Mouse (Mus musculus) forebrain, postnatal 0 days (tissue): ENCODE results near the gene Cdk4. TPM values are rescaled to one million over a fixed set of nuclear protein-coding genes. Genes with fewer than 3 reads are reported as not detected.

Experiments used
- ATAC-seq: fragments of 200-750 bp; cut with Nextera tagmentation; 2 replicates; pipeline ENCODE4 v1.8.0; 2017; ENCODE audit warnings: mild to moderate bottlenecking, moderate library complexity
- DNase-seq: peaks from one replicate; pipeline ENCODE4 v3.0.0-alpha.2; 2015
- H3K27ac ChIP-seq: fragments of 300-500 bp; sonication (generic); 2 replicates; pipeline ENCODE4 v1.5.1; 2014; ENCODE audit warnings: low read depth, mild to moderate bottlenecking, antibody characterized with exemption, low read length, moderate library complexity, mixed read lengths
- H3K27me3 ChIP-seq: fragments of 300-500 bp; sonication (generic); 2 replicates; pipeline ENCODE4 v1.6.1; 2014; ENCODE audit warnings: mild to moderate bottlenecking, low read length, mixed read lengths; ENCODE audit not compliant: insufficient read depth
- H3K36me3 ChIP-seq: fragments of 300-500 bp; sonication (generic); 2 replicates; pipeline ENCODE4 v1.6.1; 2014; ENCODE audit warnings: mild to moderate bottlenecking, moderate library complexity; ENCODE audit not compliant: insufficient read depth
- H3K4me1 ChIP-seq: fragments of 300-500 bp; sonication (generic); 2 replicates; pipeline ENCODE4 v1.6.1; 2014; ENCODE audit warnings: antibody characterized with exemption; ENCODE audit not compliant: insufficient read depth
- H3K4me2 ChIP-seq: fragments of 300-500 bp; sonication (generic); 2 replicates; pipeline ENCODE4 v1.6.1; 2014; ENCODE audit warnings: low read depth, mild to moderate bottlenecking, moderate library complexity
- H3K4me3 ChIP-seq: fragments of 300-500 bp; sonication (generic); 2 replicates; pipeline ENCODE4 v1.5.1; 2014; ENCODE audit warnings: low read depth, low read length, mixed read lengths
- H3K9ac ChIP-seq: fragments of 300-500 bp; sonication (generic); 2 replicates; pipeline ENCODE4 v1.6.1; 2014; ENCODE audit warnings: mild to moderate bottlenecking
- H3K9me3 ChIP-seq: fragments of 300-500 bp; sonication (generic); 2 replicates; pipeline ENCODE4 v1.6.1; 2016; ENCODE audit warnings: low read length
- CTCF ChIP-seq: sonication (generic); IDR thresholded peaks from 2 replicates; pipeline ENCODE4 v1.5.1; 2016; ENCODE audit warnings: antibody characterized with exemption, control low read depth, low read depth
- WGBS: fragments of 180-500 bp; shearing (Covaris S2); extraction: QIAGEN DNeasy Blood & Tissue Kit; methylation state at CpG from one replicate; pipeline ENCODE4 v1.1.7; 2014; 5-methylcytosine and 5-hydroxymethylcytosine counted together
- polyA plus RNA-seq: library from polyadenylated mRNA; unstranded; fragments of >200 nt; fragmentation: Nextera tagmentation; extraction: Ambion mirVana; gene quantifications from 2 replicates; pipeline ENCODE4 v1.2.1, GENCODE M21; 2015
- total RNA-seq: library from RNA; depleted of rRNA; stranded (reverse); fragments of >200 nt; gene quantifications from 2 replicates; pipeline ENCODE4 v1.2.3, GENCODE M21; 2014; rRNA removed

Gene Cdk4
- total and polyA plus RNA-seq, 2 experiments from 2014 or later: 445 to 656 TPM

DNA sequence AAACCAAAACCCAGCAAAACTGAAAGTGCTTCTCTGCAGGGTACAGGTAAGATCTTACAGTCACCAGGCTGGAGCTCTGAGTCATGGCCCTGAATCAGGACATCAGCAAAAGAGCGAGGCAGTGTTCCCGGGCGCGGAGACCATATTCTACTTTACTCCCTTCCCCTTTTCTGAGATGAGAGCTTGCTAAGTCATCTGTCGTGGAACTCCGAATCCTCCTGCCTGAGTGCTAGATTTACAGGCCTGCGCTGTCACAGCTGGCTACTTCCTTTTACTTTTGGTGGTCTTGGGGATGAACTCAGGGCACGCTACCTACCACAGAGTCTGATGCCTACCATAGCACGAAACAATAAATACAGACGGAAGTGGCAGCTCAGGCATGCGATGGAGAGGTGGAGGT lies 51.1 kb downstream of the Cdk4 start:
- Histone ChIP-seq H3K4me3 (no peak overlapping the region), H3K36me3 (peaks cover 48% of the 10 kb centered on the region), H3K9ac (no peak overlapping the region), H3K4me2 (no peak overlapping the region), H3K4me1 (no peaks in the 10 kb centered on the region), H3K27me3 (no peaks in the 10 kb centered on the region), H3K27ac (no peak overlapping the region), H3K9me3 (no peaks in the 10 kb centered on the region)
- no peak for TF ChIP-seq CTCF
- ATAC-seq (no peak), DNase-seq (no peak)
- WGBS: 93% methylated on average over 11 of the region's 11 CpGs

- no peak overlapping the region for H3K9ac ChIP-seq
- H3K4me2 ChIP-seq: no peak overlapping the region
- DNase-seq: no peak
- H3K4me1 ChIP-seq: peaks cover 4% of the 10 kb centered on the region; the same call in 1 of the 2 replicates
- peak; percentile 47 for TF ChIP-seq CTCF
- H3K27ac ChIP-seq: no peak overlapping the region
- H3K4me3 ChIP-seq: no peak overlapping the region
- no peaks in the 10 kb centered on the region for H3K27me3 ChIP-seq
- 92% methylated on average over 2 of the region's 2 CpGs for WGBS
- no peak for ATAC-seq
- H3K9me3 ChIP-seq: no peaks in the 10 kb centered on the region
- H3K36me3 ChIP-seq: peaks cover 48% of the 10 kb centered on the region
These were observed 51.7 kb downstream of the Cdk4 start for GRCm38 (mm10) chr10:127115068-127115467.

Other genes starting within 250 kb of the Cdk4 start
- 11.8 and 13.7 TPM in 2 replicates for gene Atp23, start 162.2 kb upstream of the Cdk4 start, total RNA-seq
- 14.6 and 16.7 TPM in 2 replicates for gene Atp23, start 162.2 kb upstream of the Cdk4 start, polyA plus RNA-seq
- gene Ctdsp2, start 84.8 kb upstream of the Cdk4 start, total RNA-seq: 45.9 and 56.0 TPM in 2 replicates
- 12.8 and 14.4 TPM in 2 replicates for gene Ctdsp2, start 84.8 kb upstream of the Cdk4 start, polyA plus RNA-seq
- gene Avil, start 62.8 kb upstream of the Cdk4 start, total RNA-seq: 0.08 and 0.67 TPM in 2 replicates
- 0.18 and 0.24 TPM in 2 replicates for gene Avil, start 62.8 kb upstream of the Cdk4 start, polyA plus RNA-seq
- 39.2 and 55.6 TPM in 2 replicates for gene Tsfm, start 32.7 kb upstream of the Cdk4 start, total RNA-seq
- 45.8 and 52.1 TPM in 2 replicates for gene Tsfm, start 32.7 kb upstream of the Cdk4 start, polyA plus RNA-seq
- 9.2 and 10.9 TPM in 2 replicates for gene Mettl1, start 22.1 kb upstream of the Cdk4 start, total RNA-seq
- gene Mettl1, start 22.1 kb upstream of the Cdk4 start, polyA plus RNA-seq: 16.1 and 21.0 TPM in 2 replicates
- gene Eef1akmt3, start 22.0 kb upstream of the Cdk4 start, total RNA-seq: 0.14 TPM in 1 of 2 replicates, not detected in the other
- 0.08 and 0.15 TPM in 2 replicates for gene Eef1akmt3, start 22.0 kb upstream of the Cdk4 start, polyA plus RNA-seq
- 0.08 and 0.33 TPM in 2 replicates for gene Cyp27b1, start 15.3 kb upstream of the Cdk4 start, total RNA-seq
- gene Cyp27b1, start 15.3 kb upstream of the Cdk4 start, polyA plus RNA-seq: 0.11 TPM in 2 replicates
- gene March9, start 3.4 kb upstream of the Cdk4 start, total RNA-seq: 70.7 and 75.8 TPM in 2 replicates
- gene March9, start 3.4 kb upstream of the Cdk4 start, polyA plus RNA-seq: 7.9 and 8.1 TPM in 2 replicates
- 105 and 201 TPM in 2 replicates for gene Tspan31, start 6.7 kb downstream of the Cdk4 start, total RNA-seq
- 83.9 and 98.1 TPM in 2 replicates for gene Tspan31, start 6.7 kb downstream of the Cdk4 start, polyA plus RNA-seq
- 220 and 258 TPM in 2 replicates for gene Agap2, start 11.8 kb downstream of the Cdk4 start, total RNA-seq
- gene Agap2, start 11.8 kb downstream of the Cdk4 start, polyA plus RNA-seq: 3.5 and 4.6 TPM in 2 replicates
- 118 and 119 TPM in 2 replicates for gene Os9, start 57.6 kb downstream of the Cdk4 start, total RNA-seq
- gene Os9, start 57.6 kb downstream of the Cdk4 start, polyA plus RNA-seq: 122 TPM in 2 replicates
- gene B4galnt1, start 101.7 kb downstream of the Cdk4 start, total RNA-seq: 87.9 and 94.4 TPM in 2 replicates
- gene B4galnt1, start 101.7 kb downstream of the Cdk4 start, polyA plus RNA-seq: 87.3 and 87.8 TPM in 2 replicates
- gene Slc26a10, start 117.1 kb downstream of the Cdk4 start, total RNA-seq: 0.10 TPM in 1 of 2 replicates, not detected in the other
- 0.80 and 1.1 TPM in 2 replicates for gene Slc26a10, start 117.1 kb downstream of the Cdk4 start, polyA plus RNA-seq
- gene Arhgef25, start 126.5 kb downstream of the Cdk4 start, total RNA-seq: 45.4 and 61.3 TPM in 2 replicates
- gene Arhgef25, start 126.5 kb downstream of the Cdk4 start, polyA plus RNA-seq: 14.8 and 16.9 TPM in 2 replicates
- 198 and 245 TPM in 2 replicates for gene Dtx3, start 132.2 kb downstream of the Cdk4 start, total RNA-seq
- 175 and 178 TPM in 2 replicates for gene Dtx3, start 132.2 kb downstream of the Cdk4 start, polyA plus RNA-seq
- 21.5 and 23.3 TPM in 2 replicates for gene Pip4k2c, start 148.1 kb downstream of the Cdk4 start, total RNA-seq
- gene Pip4k2c, start 148.1 kb downstream of the Cdk4 start, polyA plus RNA-seq: 17.8 and 20.1 TPM in 2 replicates
- 210 and 223 TPM in 2 replicates for gene Kif5a, start 199.8 kb downstream of the Cdk4 start, total RNA-seq
- gene Kif5a, start 199.8 kb downstream of the Cdk4 start, polyA plus RNA-seq: 62.0 and 84.0 TPM in 2 replicates
- 272 and 300 TPM in 2 replicates for gene Dctn2, start 202.8 kb downstream of the Cdk4 start, total RNA-seq
- gene Dctn2, start 202.8 kb downstream of the Cdk4 start, polyA plus RNA-seq: 332 and 343 TPM in 2 replicates
- gene Mbd6, start 225.5 kb downstream of the Cdk4 start, total RNA-seq: 5.9 and 9.4 TPM in 2 replicates
- 4.1 and 4.8 TPM in 2 replicates for gene Mbd6, start 225.5 kb downstream of the Cdk4 start, polyA plus RNA-seq
- 86.4 and 94.4 TPM in 2 replicates for gene Mars, start 248.3 kb downstream of the Cdk4 start, total RNA-seq
- 95.9 and 98.6 TPM in 2 replicates for gene Mars, start 248.3 kb downstream of the Cdk4 start, polyA plus RNA-seq